Mouse (Mus musculus) ES-E14 (cell line): ENCODE measurements around the gene App. TPM values are rescaled to one million over a fixed set of nuclear protein-coding genes. Genes with fewer than 3 reads are reported as not detected.

Experiments used
- DNase-seq: peaks from one replicate; pipeline ENCODE4 v3.0.0-alpha.2; 2013; ENCODE audit warnings: low read depth, low spot score
- H3K27ac ChIP-seq: 2 replicates; pipeline ENCODE4 v1.5.1; 2012; ENCODE audit warnings: low read depth, mild to moderate bottlenecking, low read length, moderate library complexity, mixed read lengths; ENCODE audit not compliant: poor library complexity, insufficient read depth, severe bottlenecking
- H3K36me3 ChIP-seq: 2 replicates; pipeline ENCODE4 v1.6.1; 2012; ENCODE audit warnings: mild to moderate bottlenecking, low read length, moderate library complexity, mixed read lengths; ENCODE audit not compliant: control insufficient read depth, poor library complexity, insufficient read depth, severe bottlenecking
- H3K4me1 ChIP-seq, 2 experiments: fragments of 150-350 bp in 1 of 2; sonication (generic) in 1 of 2; 2 replicates each; pipeline ENCODE4 v1.6.1; 2012; ENCODE audit warnings: low read length in 2 of 2, mild to moderate bottlenecking in 1 of 2, mixed read lengths in 1 of 2; ENCODE audit not compliant: control insufficient read depth in 2 of 2, insufficient read depth in 2 of 2, poor library complexity in 1 of 2
- H3K4me3 ChIP-seq, 2 experiments: fragments of 150-350 bp in 1 of 2; sonication (generic) in 1 of 2; 2 replicates each; pipeline ENCODE4 v1.5.1; 2012; ENCODE audit warnings: low read length in 2 of 2, low read depth in 1 of 2, mild to moderate bottlenecking in 1 of 2, mixed read lengths in 1 of 2; ENCODE audit not compliant: insufficient read depth in 1 of 2, poor library complexity in 1 of 2, severe bottlenecking in 1 of 2
- H3K9ac ChIP-seq: 2 replicates; pipeline ENCODE4 v1.6.1; 2012; ENCODE audit warnings: low read depth, mild to moderate bottlenecking, low read length, mixed read lengths; ENCODE audit not compliant: poor library complexity, insufficient read depth, severe bottlenecking
- H3K9me3 ChIP-seq: fragments of 150-350 bp; sonication (generic); 2 replicates; pipeline ENCODE4 v1.6.1; 2012; ENCODE audit warnings: low read depth, mild to moderate bottlenecking, low read length; ENCODE audit not compliant: control insufficient read depth, insufficient read depth
- CHD2 ChIP-seq: IDR thresholded peaks from 2 replicates; pipeline ENCODE4 v1.6.1; 2014; ENCODE audit warnings: mild to moderate bottlenecking, low read depth, low read length, inconsistent platforms
- HCFC1 ChIP-seq: IDR thresholded peaks from 2 replicates; pipeline ENCODE4 v1.6.1; 2012; ENCODE audit warnings: low read length, inconsistent platforms, borderline replicate concordance; ENCODE audit not compliant: insufficient read depth
- MAFK ChIP-seq: IDR thresholded peaks from 2 replicates; pipeline ENCODE4 v1.6.1; 2014; ENCODE audit warnings: mild to moderate bottlenecking, low read depth, low read length, inconsistent platforms; ENCODE audit not compliant: insufficient read depth
- ZC3H11A ChIP-seq: IDR thresholded peaks from 2 replicates; pipeline ENCODE4 v1.6.1; 2012; ENCODE audit warnings: low read depth, mild to moderate bottlenecking, inconsistent platforms, low read length, borderline replicate concordance
- ZNF384 ChIP-seq: IDR thresholded peaks from 2 replicates; pipeline ENCODE4 v1.6.1; 2012; ENCODE audit warnings: low read depth, low read length, inconsistent platforms
- in situ Hi-C, 2 experiments: fragments of 600-800 bp; cut with MboI; formaldehyde crosslinking; loops; one replicate each; pipeline ENCODE4 v1.15.1; 2025; ENCODE audit warnings: low sequenced_read_pairs in 2 of 2, inconsistent platforms in 1 of 2; ENCODE audit not compliant: unreplicated experiment in 2 of 2
- total RNA-seq: library from RNA; depleted of rRNA; stranded (reverse); fragments of 300-350 nt; gene quantifications from 2 replicates; pipeline ENCODE4 v1.2.3, GENCODE M21; 2012

The App gene
- total RNA-seq, 1 experiment = 52.4 TPM

- H3K4me1 ChIP-seq = no peaks in the 10 kb centered on the region
- H3K4me3 ChIP-seq = no peak overlapping the region
- no peak for TF ChIP-seq HCFC1
- no peak overlapping the region for H3K27ac ChIP-seq
- H3K9me3 ChIP-seq = no peaks in the 10 kb centered on the region
- no peak for DNase-seq
- no peaks in the 10 kb centered on the region for H3K36me3 ChIP-seq
- in situ Hi-C loops = no loop called here
- H3K9ac ChIP-seq = no peak overlapping the region
Measured at GRCm38 (mm10) chr16:85047310-85047709, 126.3 kb downstream of the App start.

GRCm38 (mm10) chr16:85041153-85041959, 132.2 kb downstream of the App start:
- in situ Hi-C loops = no loop called here
- TF ChIP-seq HCFC1 (no peak), CHD2 (no peak), MAFK (no peak), ZC3H11A (no peak), ZNF384 (no peak)
- Histone ChIP-seq H3K4me3 (no peak overlapping the region), H3K4me1 (no peaks in the 10 kb centered on the region), H3K9me3 (no peaks in the 10 kb centered on the region), H3K27ac (no peak overlapping the region), H3K9ac (no peak overlapping the region), H3K36me3 (no peaks in the 10 kb centered on the region)
- DNase-seq = no peak

- Histone ChIP-seq H3K36me3 (no peaks in the 10 kb centered on the region), H3K9me3 (no peaks in the 10 kb centered on the region), H3K9ac (no peak overlapping the region), H3K27ac (no peak overlapping the region), H3K4me3 (no peak overlapping the region), H3K4me1 (no peaks in the 10 kb centered on the region)
- in situ Hi-C loops = no loop called here
- TF ChIP-seq ZC3H11A (no peak), HCFC1 (no peak), ZNF384 (no peak), CHD2 (no peak), MAFK (no peak)
- no peak for DNase-seq
Measured at GRCm38 (mm10) chr16:85038731-85039130, 134.8 kb downstream of the App start.

GRCm38 (mm10) chr16:85037969-85038644, 135.5 kb downstream of the App start:
- no peaks in the 10 kb centered on the region for H3K9me3 ChIP-seq
- in situ Hi-C loops = no loop called here
- H3K9ac ChIP-seq = no peak overlapping the region
- H3K27ac ChIP-seq = no peak overlapping the region
- TF ChIP-seq ZNF384 = no peak
- TF ChIP-seq ZC3H11A = no peak
- TF ChIP-seq MAFK = no peak; the same call in 1 of the 2 replicates
- no peak for TF ChIP-seq HCFC1
- TF ChIP-seq CHD2 = no peak
- H3K4me1 ChIP-seq = no peaks in the 10 kb centered on the region
- H3K36me3 ChIP-seq = no peaks in the 10 kb centered on the region
- no peak for DNase-seq
- no peak overlapping the region for H3K4me3 ChIP-seq
